Mouse (Mus musculus): ENCODE results near the gene Gm14597. TPM values are rescaled to one million over a fixed set of nuclear protein-coding genes. Genes with fewer than 3 reads are reported as not detected.
"Not testable (repeated sequence)": the region's sequence is repeated elsewhere in the genome, so short reads cannot be mapped to it uniquely, and the experiment has no call there.

The Gm14597 gene
- polyA plus RNA-seq (2016; fragmentation: Nextera tagmentation; extraction: Ambion mirVana): not detected in 2 replicates

DNA sequence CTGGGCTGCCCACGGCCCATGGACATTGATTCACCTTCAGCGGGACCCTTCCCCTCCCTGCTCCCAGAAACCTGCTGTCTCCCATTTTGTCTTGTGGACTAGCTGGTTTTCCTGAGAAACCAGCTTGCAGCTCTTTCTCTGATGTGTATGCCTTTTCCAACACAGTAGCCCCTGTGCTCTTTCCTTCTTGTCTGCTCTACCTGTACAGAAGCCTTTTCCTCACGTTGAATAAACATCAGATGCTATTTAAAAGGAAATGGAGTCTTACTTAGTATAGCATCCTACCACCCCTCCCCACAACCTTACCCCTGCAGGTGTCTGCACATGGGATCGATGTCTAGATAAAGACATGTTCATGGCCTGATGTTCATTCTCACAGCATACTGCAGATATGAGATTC, at the start of gene Gm14597:
TSS of gene Gm14597 (minus strand) at position 101 of the 400 bp plus-strand sequence.
- H3K27ac ChIP-seq; H3K27me3 ChIP-seq (replicated peaks); H3K36me3 ChIP-seq; ATAC-seq (ENCODE audit: low FRiP score, low read depth); H3K9me3 ChIP-seq; H3K4me1 ChIP-seq: not testable (repeated sequence)
- Histone ChIP-seq H3K4me3 (peak within 1 kb of the TSS; percentile 36), H3K9ac (peak within 1 kb of the TSS; percentile 61), H3K4me2 (replicated peaks) (peak within 1 kb of the TSS; percentile 56)
- WGBS: 57% methylated on average over 3 of the region's 4 CpGs

GRCm38 (mm10) chrX:53652917-53653316, 44.1 kb upstream of the Gm14597 start:
- not testable (repeated sequence) for H3K27ac ChIP-seq; H3K9ac ChIP-seq; H3K4me2 ChIP-seq (replicated peaks); H3K9me3 ChIP-seq; H3K4me3 ChIP-seq; H3K36me3 ChIP-seq; ATAC-seq (ENCODE audit: low FRiP score, low read depth); H3K4me1 ChIP-seq; H3K27me3 ChIP-seq (replicated peaks)
- WGBS: 65% methylated on average over 4 of the region's 4 CpGs

GRCm38 (mm10) chrX:53645885-53646284, 37.1 kb upstream of the Gm14597 start:
- WGBS: 73% methylated on average over 6 of the region's 6 CpGs

DNA sequence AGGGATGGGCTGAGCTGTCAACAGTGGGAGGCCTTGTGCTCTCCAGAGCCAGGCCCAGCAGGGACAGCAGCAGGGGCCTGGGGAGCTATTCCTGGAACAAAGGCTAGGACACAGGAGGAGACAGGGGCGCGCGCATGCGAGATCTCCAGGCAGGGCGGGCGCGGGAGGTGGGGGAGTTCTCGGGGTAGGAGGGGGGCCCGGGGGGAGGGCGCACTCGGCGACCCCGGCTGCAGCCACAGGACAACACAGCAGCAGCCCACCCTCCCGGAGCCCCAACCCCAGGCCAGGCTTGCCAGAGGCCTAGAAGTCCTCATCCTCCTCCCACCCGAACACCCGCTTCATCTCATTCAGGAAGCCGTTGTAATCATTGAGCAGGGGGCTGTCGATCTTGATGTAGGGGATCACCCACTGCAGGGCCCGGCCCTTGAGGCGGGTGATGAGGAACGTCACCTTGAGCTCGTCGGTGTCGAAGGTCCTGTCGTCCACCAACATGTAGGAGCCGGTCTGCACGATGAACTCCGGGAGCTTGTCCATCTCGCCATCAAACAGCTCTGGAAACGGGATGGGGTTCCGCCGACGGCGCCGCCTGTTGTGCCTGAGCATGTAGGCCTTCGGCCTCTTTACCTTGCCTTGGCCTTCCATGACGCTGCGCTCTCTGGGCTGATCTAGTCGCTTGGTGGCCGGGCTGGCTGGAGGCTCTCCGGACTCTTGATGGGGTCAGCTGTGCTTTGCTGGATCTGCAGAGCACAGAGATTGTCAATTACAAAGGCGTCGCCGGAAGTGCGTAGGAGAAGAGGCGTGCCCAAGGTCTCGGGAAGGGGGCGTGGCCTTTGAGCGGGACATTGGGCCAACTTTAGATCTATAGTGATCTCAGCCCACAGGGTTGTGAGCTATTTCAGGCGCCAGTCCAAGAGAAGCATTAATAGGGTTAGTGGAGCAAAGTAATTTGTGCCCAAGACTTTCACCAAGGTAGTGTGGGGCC, 34.5 kb upstream of the Gm14597 start, which contains the start of gene Rtl8a:
TSS of gene Rtl8a (minus strand) at position 703 of the 982 bp plus-strand sequence.
- Histone ChIP-seq H3K4me3 (peak within 1 kb of the TSS; percentile 22), H3K4me2 (replicated peaks) (peak within 1 kb of the TSS; percentile 50), H3K9ac (0 out of 2 replicates have a peak within 1 kb of the TSS, but pooled peaks have one; percentile 26)
- not testable (repeated sequence) for H3K36me3 ChIP-seq; H3K27me3 ChIP-seq (replicated peaks); H3K27ac ChIP-seq; H3K9me3 ChIP-seq; H3K4me1 ChIP-seq
- WGBS: 23% methylated on average over 10 of the region's 50 CpGs
- ATAC-seq (ENCODE audit: low FRiP score, low read depth): peak; percentile 95

More at GRCm38 (mm10) chrX:53645885-53646284, 37.1 kb upstream of the Gm14597 start:
- Histone ChIP-seq H3K4me3 (no peak overlapping the region), H3K4me2 (replicated peaks) (no peak overlapping the region), H3K27me3 (replicated peaks) (no peaks in the 10 kb centered on the region), H3K27ac (no peak overlapping the region), H3K36me3 (no peaks in the 10 kb centered on the region), H3K9ac (no peak overlapping the region), H3K4me1 (no peaks in the 10 kb centered on the region), H3K9me3 (no peaks in the 10 kb centered on the region)
- no peak for ATAC-seq (ENCODE audit: low FRiP score, low read depth)

DNA sequence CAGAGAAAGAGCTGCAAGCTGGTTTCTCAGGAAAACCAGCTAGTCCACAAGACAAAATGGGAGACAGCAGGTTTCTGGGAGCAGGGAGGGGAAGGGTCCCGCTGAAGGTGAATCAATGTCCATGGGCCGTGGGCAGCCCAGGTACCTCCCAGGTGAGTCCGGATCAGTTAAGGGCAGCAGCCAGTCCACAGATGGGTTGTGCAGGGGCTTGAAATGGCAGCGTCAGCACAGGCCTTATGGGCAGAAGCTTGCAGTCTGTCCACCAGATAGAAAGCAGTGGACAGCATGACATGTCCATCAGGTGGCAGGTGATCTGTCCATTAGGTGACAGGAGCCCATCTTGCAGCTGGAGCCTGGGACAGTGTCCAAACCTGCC, 33.8 kb upstream of the Gm14597 start:
- Histone ChIP-seq H3K9ac (0 out of 2 replicates have a peak overlapping the region, but pooled peaks have one; percentile 26), H3K4me3 (0 out of 2 replicates have a peak overlapping the region, but pooled peaks have one; percentile 16), H3K4me2 (replicated peaks) (peak overlapping the region; percentile 45)
- H3K27ac ChIP-seq; H3K4me1 ChIP-seq; H3K27me3 ChIP-seq (replicated peaks); H3K9me3 ChIP-seq; H3K36me3 ChIP-seq: not testable (repeated sequence)
- WGBS: 57% methylated on average over 4 of the region's 4 CpGs
- ATAC-seq (ENCODE audit: low FRiP score, low read depth): peak; percentile 25

GRCm38 (mm10) chrX:53638107-53638506, 29.3 kb upstream of the Gm14597 start:
- H3K36me3 ChIP-seq; ATAC-seq (ENCODE audit: low FRiP score, low read depth); H3K4me2 ChIP-seq (replicated peaks); H3K27me3 ChIP-seq (replicated peaks); H3K9ac ChIP-seq; H3K9me3 ChIP-seq; H3K27ac ChIP-seq; H3K4me3 ChIP-seq; H3K4me1 ChIP-seq: not testable (repeated sequence)
- 56% methylated on average over 3 of the region's 3 CpGs for WGBS

DNA sequence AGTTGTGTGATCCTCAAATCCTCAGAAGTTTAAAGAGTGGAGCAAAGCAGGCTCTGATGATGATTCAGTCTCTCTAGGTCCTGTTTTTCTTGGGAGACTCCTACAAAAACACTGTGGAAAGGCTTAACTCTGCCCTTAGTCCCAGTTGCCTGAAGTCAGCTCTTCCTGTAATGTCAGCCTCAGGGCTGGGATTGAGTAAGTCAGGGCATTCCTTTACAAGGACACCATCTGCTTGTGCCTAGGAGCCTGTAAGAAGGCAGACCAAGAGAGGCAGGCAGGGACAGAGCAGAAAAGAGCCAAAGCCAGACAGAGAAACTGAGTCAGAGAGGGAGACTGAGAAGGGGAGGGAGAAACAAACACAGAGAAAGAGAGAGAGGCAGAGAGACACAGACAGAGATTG, 2.6 kb upstream of the Gm14597 start:
- not testable (repeated sequence) for ATAC-seq (ENCODE audit: low FRiP score, low read depth); H3K9ac ChIP-seq

DNA sequence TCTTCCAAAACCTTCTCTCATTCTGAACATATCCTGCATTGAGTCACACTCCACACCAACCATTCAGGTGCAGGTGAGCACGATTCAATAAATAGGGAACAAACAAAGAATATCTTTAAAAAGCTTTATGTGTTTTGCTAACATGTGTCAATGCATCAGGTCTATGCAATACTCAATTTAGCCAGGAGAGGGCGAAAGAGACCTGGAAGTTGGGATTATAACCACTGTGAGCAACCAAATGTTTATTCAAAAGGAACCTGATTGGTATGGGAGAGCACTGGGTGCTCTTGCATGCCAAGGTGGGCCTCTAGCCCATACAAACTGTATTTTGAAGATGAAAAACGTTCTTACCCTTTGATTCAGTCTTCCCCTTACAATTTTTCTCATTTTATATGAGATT, 1.8 kb upstream of the Gm14597 start:
- H3K27ac ChIP-seq: no peak overlapping the region
- no peak for ATAC-seq (ENCODE audit: low FRiP score, low read depth)
- no peaks in the 10 kb centered on the region for H3K27me3 ChIP-seq (replicated peaks)
- H3K4me3 ChIP-seq: no peak overlapping the region
- H3K36me3 ChIP-seq: no peaks in the 10 kb centered on the region
- H3K9ac ChIP-seq: no peak overlapping the region
- H3K4me2 ChIP-seq (replicated peaks): no peak overlapping the region
- no peaks in the 10 kb centered on the region for H3K4me1 ChIP-seq
- WGBS: 4% methylated on average over 3 of the region's 3 CpGs
- H3K9me3 ChIP-seq: no peaks in the 10 kb centered on the region

More for the DNA sequence above, 2.6 kb upstream of the Gm14597 start:
- not testable (repeated sequence) for H3K27me3 ChIP-seq (replicated peaks); H3K36me3 ChIP-seq; H3K4me1 ChIP-seq; H3K4me3 ChIP-seq; H3K4me2 ChIP-seq (replicated peaks); H3K27ac ChIP-seq; H3K9me3 ChIP-seq

DNA sequence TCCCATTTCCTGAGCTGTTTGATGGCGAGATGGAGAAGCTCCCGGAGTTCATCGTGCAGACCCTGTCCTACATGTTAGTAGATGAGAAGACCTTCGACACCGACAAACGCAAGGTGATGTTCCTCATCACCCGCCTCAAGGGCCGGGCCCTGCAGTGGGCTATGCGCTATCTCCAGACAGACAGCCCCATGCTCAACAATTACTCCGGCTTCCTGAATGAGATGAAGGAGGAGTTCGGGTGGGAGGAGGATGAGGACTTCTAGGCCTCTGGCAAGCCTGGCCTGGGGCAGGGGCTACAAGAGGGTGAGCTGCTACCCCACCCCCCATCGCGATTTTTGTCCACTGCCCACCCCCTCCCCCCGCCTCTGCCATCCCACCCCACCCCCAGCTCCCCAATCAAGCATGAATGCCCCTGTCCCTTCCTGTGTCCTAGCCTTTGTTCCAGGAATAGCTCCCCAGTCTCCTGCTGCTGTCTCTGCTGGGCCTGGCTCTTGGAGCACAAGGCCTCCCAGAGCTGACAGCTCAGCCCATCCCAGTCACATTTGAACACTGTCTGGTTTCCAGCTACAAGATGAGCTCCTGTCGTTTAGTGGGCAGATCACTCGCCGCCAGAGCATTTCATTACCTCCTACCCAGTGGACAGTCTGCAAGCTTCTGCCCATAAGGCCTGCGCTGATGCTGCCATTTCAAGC, 511 bp downstream of the Gm14597 start:
- Histone ChIP-seq H3K27ac (no peak overlapping the region; the same call in 1 of the 2 replicates), H3K4me3 (peak overlapping the region; percentile 36), H3K4me2 (replicated peaks) (peak overlapping the region; percentile 56), H3K27me3 (replicated peaks) (no peaks in the 10 kb centered on the region), H3K36me3 (no peaks in the 10 kb centered on the region), H3K9ac (peak overlapping the region; percentile 61), H3K4me1 (no peaks in the 10 kb centered on the region), H3K9me3 (no peaks in the 10 kb centered on the region)
- peak; percentile 73 for ATAC-seq (ENCODE audit: low FRiP score, low read depth)
- WGBS: 22% methylated on average over 18 of the region's 18 CpGs

- Histone ChIP-seq H3K36me3 (no peaks in the 10 kb centered on the region), H3K4me2 (replicated peaks) (peak within 1 kb of the TSS; percentile 56), H3K9me3 (no peaks in the 10 kb centered on the region), H3K27me3 (replicated peaks) (no peaks in the 10 kb centered on the region), H3K9ac (peak within 1 kb of the TSS; percentile 61), H3K4me3 (peak within 1 kb of the TSS; percentile 36), H3K27ac (no peak within 1 kb of the TSS; the same call in 1 of the 2 replicates), H3K4me1 (no peaks in the 10 kb centered on the region)
- 23% methylated on average over 20 of the region's 20 CpGs for WGBS
- ATAC-seq (ENCODE audit: low FRiP score, low read depth): peak; percentile 92
Observed at GRCm38 (mm10) chrX:53607242-53608121, 1.3 kb downstream of the Gm14597 start, which contains the start of gene Rtl8c. Rtl8c (plus strand) TSS chrX:53608032.

DNA sequence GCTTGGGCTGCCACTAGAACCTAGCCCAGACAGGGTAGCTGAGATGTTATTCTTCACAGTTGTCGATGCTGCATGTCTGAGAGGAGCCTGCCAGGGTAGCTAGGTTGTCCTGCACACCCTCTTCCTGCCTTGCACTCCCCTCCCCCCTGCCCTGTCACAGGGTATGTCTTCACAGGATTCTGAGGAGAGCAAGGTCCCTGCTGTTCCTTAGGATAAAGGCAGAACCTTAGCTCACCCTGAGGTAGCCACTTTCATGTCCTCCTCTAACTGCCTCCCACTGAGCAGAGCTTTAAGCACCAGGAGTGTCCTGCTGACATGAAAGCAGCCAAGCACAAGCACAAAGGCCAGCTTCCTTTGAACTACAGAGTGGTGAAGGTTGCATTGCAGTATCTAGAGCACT, 2.6 kb downstream of the Gm14597 start:
- ATAC-seq (ENCODE audit: low FRiP score, low read depth); H3K4me1 ChIP-seq; H3K4me3 ChIP-seq; H3K9ac ChIP-seq; H3K4me2 ChIP-seq (replicated peaks); H3K27ac ChIP-seq; H3K27me3 ChIP-seq (replicated peaks); H3K9me3 ChIP-seq; H3K36me3 ChIP-seq: not testable (repeated sequence)
- 25% methylated on average over 1 of the region's 1 CpGs for WGBS
